ENCODE assay signal across 9 mouse cellular contexts in genomic region chr2:147307488-147308386, GRCm38 (mm10). TPM values are rescaled to one million over a fixed set of nuclear protein-coding genes. Genes with fewer than 3 reads are reported as not detected.
DNase-seq lines count a peak whose midpoint lies in the region; ATAC-seq lines count a peak whose summit lies in the region.
"Had no signal": no experiment of that assay in that cellular context is flagged by ENCODE, and none has a peak within 500 bp of the region (broad histone marks: within the 10 kb centered on the region; RNA-seq: fewer than 3 reads in every experiment).

No protein-coding gene starts in this region.

- no peak overlapping the region for H3K27ac ChIP-seq in lung, embryonic 15.5 days

- DNase-seq in MN1 (ENCODE audit: low spot score): peak; percentile 56
- DNase-seq in brain, embryonic 18.5 days (ENCODE audit: low read depth, low spot score): peak; percentile 54
- peak; percentile 7 for DNase-seq in fibroblast of lung, adult 2 months (ENCODE audit: low read depth)
- DNase-seq in heart, postnatal 4 days: peak; percentile 79
- DNase-seq in layer of hippocampus, adult 18-20 months (ENCODE audit: low spot score in 2 of 2): peak; percentile 62 to 80
- peak; percentile 51 for DNase-seq in retina, postnatal 7 days (ENCODE audit: low read depth, low spot score)

- peaks cover 25% of the 10 kb centered on the region for H3K27me3 ChIP-seq in lung, embryonic 15.5 days

- H3K4me3 ChIP-seq in lung, embryonic 15.5 days: no peak overlapping the region

- no peaks in the 10 kb centered on the region for H3K36me3 ChIP-seq in lung, embryonic 15.5 days

- no peak overlapping the region for H3K4me2 ChIP-seq in lung, embryonic 15.5 days

- H3K9ac ChIP-seq in lung, embryonic 15.5 days: no peak overlapping the region

- no peaks in the 10 kb centered on the region for H3K4me1 ChIP-seq in lung, embryonic 15.5 days

- H3K9me3 ChIP-seq in lung, embryonic 15.5 days: no peaks in the 10 kb centered on the region

- peak; percentile 79; the same call in 1 of the 2 replicates for ATAC-seq in lung, embryonic 15.5 days (ENCODE audit: borderline replicate concordance, extremely low read depth, low FRiP score, low TSS enrichment)
- no peak for ATAC-seq in inflammation-experienced regulatory T-cells, adult 6 months

- WGBS in lung, embryonic 15.5 days: 22% methylated on average over 12 of the region's 12 CpGs

RNA-seq across cellular contexts. Expression of gene Pax1, which starts 54.0 kb away (rescaled TPM):
- not detected for total RNA-seq in heart, postnatal 4 days (2021)
- not detected for total RNA-seq in layer of hippocampus, adult 18-20 months (2021)
- 0.50 and 3.1 TPM in 2 replicates for polyA plus RNA-seq in lung, embryonic 15.5 days (2015; fragmentation: Nextera tagmentation; extraction: Ambion mirVana)
- polyA plus RNA-seq in inflammation-experienced regulatory T-cells, adult 6 months (2017; shearing (Covaris generic)): not detected
- polyA plus RNA-seq: liver, embryonic 16.5 days had no signal

Comparison
In these comparisons a context has a peak if more than half of its experiments do, and no peak if none do; other contexts are left out.
1. DNase-seq: peak in every context shown above with its lines; median percentile 79 in heart, postnatal 4 days; 71 in layer of hippocampus, adult 18-20 months; 56 in MN1; 54 in brain, embryonic 18.5 days; 51 in retina, postnatal 7 days; 7 in fibroblast of lung, adult 2 months.